1 mouse cellular context compared by ENCODE assay signal in the genomic region with DNA sequence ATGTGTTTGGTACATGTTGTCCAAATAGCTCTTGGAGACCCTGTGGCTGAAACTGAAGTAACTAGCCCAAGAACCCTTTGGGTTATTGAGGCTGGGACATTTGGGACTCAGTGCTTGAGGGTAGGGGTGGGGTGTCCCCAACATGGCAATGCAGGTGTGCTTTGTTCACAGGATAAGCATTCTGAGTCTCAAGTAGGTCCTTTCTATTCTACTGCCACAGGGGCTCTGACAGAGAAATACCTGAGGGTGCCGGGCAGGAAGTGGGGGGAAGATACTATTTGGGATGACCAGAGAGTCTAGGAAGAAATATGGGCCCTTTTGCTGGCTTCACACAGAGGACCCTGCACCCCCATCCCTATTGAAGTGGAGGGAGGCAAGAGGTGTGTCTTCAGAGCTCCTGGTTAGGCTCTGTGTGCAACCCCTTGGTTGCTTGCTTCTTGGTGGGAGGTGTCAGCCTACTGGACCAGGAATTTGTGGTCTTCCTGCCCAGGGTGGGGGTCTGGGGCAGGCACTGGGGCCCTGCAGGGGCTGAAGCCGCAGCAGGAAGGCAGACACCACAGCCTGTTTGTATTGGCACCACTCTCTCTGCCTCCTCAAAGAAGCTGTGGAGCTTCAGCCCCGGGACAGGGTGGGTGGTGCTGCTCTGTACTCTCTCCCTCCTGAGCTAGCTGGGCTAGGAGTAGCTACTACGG.
TF ChIP-seq lines count a peak whose summit lies in the region.

No protein-coding gene starts in this region.

TF ChIP-seq in MEL, 35 proteins besides CTCF, POLR2A, EP300 and RAD21 (continued from another document):
- TF ChIP-seq GABPA (IDR thresholded peaks at IDR 0.05; ENCODE audit: low read depth, low read length) (no peak), ZC3H11A (IDR thresholded peaks at IDR 0.05; ENCODE audit: low read depth, low read length) (no peak), MEF2A (IDR thresholded peaks at IDR 0.05; ENCODE audit: extremely low read depth, insufficient replicate concordance, low read depth, low read length, poor library complexity, severe bottlenecking) (no peak), ETS1 (IDR thresholded peaks at IDR 0.05; ENCODE audit: low read depth, low read length) (no peak), JUND (IDR thresholded peaks at IDR 0.05; ENCODE audit: low read depth, low read length) (no peak), NELFE (IDR thresholded peaks at IDR 0.05; ENCODE audit: low read depth, low read length) (no peak), GATA1 (IDR thresholded peaks at IDR 0.05; ENCODE audit: low read depth, low read length) (no peak), TAL1 (IDR thresholded peaks at IDR 0.05; ENCODE audit: low read length) (no peak)
